Mouse (Mus musculus): Measurements from ENCODE around the gene Epha1. TPM values are rescaled to one million over a fixed set of nuclear protein-coding genes. Genes with fewer than 3 reads are reported as not detected.

Epha1 gene
- polyA plus RNA-seq, 1 experiment from 2014 or later = 18.8 TPM

DNA sequence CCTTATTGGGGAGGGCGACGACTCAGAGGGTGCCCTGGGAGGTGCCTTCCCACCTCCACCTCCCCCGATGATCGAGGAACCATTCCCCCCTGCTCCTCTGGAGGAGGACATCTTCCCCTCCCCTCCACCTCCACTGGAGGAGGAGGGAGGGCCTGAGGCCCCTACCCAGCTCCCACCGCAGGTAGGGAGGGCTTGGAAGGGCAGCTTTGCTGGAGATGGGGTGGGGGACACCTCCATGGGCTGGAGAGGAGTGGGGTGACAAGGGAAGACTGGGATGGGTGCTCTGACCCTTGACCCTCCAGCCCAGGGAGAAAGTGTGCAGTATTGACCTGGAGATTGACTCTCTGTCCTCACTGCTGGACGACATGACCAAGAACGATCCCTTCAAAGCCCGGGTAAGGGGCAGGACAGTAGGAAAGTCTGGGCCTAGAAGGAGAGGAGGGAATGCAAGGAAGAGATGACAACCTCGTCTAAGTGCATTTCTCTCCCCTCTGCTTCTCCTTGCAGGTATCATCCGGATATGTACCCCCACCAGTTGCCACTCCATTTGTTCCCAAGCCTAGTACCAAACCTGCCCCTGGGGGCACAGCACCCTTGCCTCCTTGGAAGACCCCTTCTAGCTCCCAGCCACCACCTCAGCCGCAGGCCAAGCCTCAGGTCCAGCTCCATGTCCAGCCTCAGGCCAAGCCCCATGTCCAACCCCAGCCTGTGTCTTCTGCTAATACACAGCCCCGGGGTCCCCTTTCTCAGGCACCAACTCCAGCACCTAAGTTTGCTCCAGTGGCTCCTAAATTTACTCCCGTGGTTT lies 21.9 kb downstream of the Epha1 start:
- H3K27me3 ChIP-seq (ENCODE audit: control insufficient read depth, insufficient read depth, low read depth, low read length) = no peaks in the 10 kb centered on the region
- H3K4me1 ChIP-seq (replicated peaks; ENCODE audit: control insufficient read depth, insufficient read depth, low read length) = peaks cover 47% of the 10 kb centered on the region
- no peak for ATAC-seq (ENCODE audit: low read depth)
- peak overlapping the region; percentile 99 for H3K27ac ChIP-seq (ENCODE audit: low read length)
- H3K4me3 ChIP-seq (ENCODE audit: low read length) = peak overlapping the region; percentile 63
- H3K4me2 ChIP-seq (ENCODE audit: low read depth, low read length) = peak overlapping the region; percentile 89
- no peaks in the 10 kb centered on the region for H3K9me3 ChIP-seq (ENCODE audit: control insufficient read depth, low read length)
- H3K9ac ChIP-seq (ENCODE audit: low read length) = peak overlapping the region; percentile 79
- 42% methylated on average over 13 of the region's 13 CpGs for WGBS
- H3K36me3 ChIP-seq (ENCODE audit: control insufficient read depth, insufficient read depth, low read length) = peaks cover 7% of the 10 kb centered on the region

DNA sequence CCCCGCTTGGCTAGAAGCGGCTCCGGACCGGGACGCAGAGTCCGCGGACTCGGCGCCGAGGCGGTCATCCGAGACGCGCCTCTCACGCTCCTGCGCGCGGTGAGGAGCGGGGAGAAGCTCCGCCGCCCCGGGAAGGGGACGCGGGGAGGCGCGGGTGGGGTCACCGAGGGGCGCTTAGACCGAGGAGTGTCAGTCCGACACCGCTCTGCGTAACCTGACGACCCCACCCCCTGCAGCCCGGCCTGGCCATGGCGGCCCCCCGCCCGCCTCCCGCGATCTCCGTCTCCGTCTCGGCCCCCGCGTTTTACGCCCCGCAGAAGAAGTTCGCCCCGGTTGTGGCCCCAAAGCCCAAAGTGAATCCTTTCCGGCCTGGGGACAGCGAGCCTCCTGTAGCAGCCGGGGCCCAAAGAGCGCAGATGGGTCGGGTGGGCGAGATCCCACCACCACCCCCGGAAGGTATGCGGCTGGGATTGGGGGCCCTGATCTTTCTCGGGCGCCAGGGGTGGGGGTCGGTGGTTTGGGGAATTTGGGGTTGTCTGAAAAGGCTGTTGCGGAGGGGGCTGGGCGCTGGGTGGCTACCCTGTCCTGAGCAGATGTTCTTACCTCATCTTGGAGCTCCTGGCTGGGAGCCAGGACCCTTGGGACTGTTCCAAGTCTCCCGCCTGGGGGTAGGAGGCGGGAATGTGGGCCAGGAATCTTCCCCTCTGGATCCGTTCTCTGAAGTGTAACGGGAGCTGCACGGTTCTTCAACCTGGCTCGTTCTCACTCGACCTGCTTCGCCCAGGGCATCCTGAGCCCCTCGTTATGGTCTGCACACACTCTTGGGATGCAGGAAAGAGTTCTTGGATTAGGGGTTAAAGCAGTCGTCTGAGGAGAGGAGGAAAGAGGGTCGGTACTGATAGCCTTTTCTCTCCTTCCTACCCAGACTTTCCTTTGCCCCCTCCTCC lies 22.8 kb downstream of the Epha1 start:
- WGBS = under 1% methylated on average over 72 of the region's 72 CpGs
- H3K4me3 ChIP-seq (ENCODE audit: low read length) = peak overlapping the region; percentile 63
- no peaks in the 10 kb centered on the region for H3K27me3 ChIP-seq (ENCODE audit: control insufficient read depth, insufficient read depth, low read depth, low read length)
- peak; percentile 24 for ATAC-seq (ENCODE audit: low read depth)
- H3K36me3 ChIP-seq (ENCODE audit: control insufficient read depth, insufficient read depth, low read length) = peaks cover 3% of the 10 kb centered on the region; the same call in 1 of the 2 replicates
- H3K27ac ChIP-seq (ENCODE audit: low read length) = peak overlapping the region; percentile 99
- H3K9ac ChIP-seq (ENCODE audit: low read length) = peak overlapping the region; percentile 79
- H3K9me3 ChIP-seq (ENCODE audit: control insufficient read depth, low read length) = no peaks in the 10 kb centered on the region
- peaks cover 47% of the 10 kb centered on the region for H3K4me1 ChIP-seq (replicated peaks; ENCODE audit: control insufficient read depth, insufficient read depth, low read length)
- peak overlapping the region; percentile 89 for H3K4me2 ChIP-seq (ENCODE audit: low read depth, low read length)

DNA sequence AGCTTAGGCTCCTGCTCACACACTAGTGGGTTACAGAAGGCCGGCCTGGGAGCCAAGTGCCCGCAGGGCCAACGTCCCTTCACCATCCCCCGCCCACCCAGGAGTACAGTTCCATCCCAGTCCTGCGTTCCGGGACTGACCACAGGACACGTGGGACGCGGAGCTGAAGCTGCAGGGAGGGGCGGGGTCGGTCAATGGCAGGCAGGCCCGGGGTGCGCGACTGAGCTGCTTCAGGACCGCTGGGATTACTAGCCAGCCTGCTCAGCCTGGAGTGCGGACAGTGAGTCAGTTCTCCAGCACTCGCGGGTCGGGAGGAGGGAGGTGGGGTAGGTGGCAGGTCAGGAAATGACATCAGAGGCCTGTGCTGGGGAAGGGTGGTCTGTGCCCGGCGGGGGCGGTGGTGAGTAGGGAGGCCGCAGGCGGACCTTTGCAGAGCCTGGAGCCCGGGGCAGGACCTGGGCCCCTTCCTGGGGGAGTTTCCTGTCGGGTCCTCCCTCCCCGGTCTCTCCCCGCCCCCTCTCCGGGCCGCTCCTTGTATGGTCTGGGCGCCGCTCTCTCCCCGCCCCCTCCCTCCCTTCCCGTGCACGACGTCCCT lies 23.5 kb downstream of the Epha1 start, which contains the start of gene Zyx:
Gene Zyx (plus strand): TSS at position 205 of the 595 bp plus-strand sequence.
- H3K9ac ChIP-seq (ENCODE audit: low read length) = peak within 1 kb of the TSS; percentile 79
- peak; percentile 95 for ATAC-seq (ENCODE audit: low read depth)
- WGBS = under 1% methylated on average over 24 of the region's 36 CpGs

DNA sequence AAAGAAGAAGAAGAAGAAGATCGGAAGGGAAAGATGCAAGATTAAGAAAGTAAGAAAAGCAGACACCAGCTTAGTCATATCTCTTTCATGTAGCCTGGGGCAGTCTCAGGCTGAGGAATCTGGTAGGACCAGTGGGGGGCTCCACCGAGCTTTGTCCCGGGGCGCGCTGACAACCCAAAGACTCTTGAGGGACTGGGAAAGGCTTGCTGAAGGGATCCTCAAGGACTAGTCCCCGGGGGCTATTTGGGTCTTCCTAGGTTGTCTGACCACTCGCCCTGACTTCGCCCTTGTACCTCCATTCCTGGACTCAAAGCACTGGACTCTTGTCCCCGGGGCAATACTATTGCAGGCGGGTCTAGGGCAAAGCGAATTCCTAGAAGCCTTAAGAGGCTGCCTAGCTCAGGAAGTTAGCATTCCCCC lies 24.1 kb downstream of the Epha1 start:
- H3K27me3 ChIP-seq (ENCODE audit: control insufficient read depth, insufficient read depth, low read depth, low read length) = no peaks in the 10 kb centered on the region
- H3K4me3 ChIP-seq (ENCODE audit: low read length) = peak overlapping the region; percentile 63
- peak overlapping the region; percentile 89 for H3K4me2 ChIP-seq (ENCODE audit: low read depth, low read length)
- H3K9me3 ChIP-seq (ENCODE audit: control insufficient read depth, low read length) = no peaks in the 10 kb centered on the region
- H3K9ac ChIP-seq (ENCODE audit: low read length) = peak overlapping the region; percentile 79
- peak; percentile 54 for ATAC-seq (ENCODE audit: low read depth)
- peaks cover 3% of the 10 kb centered on the region; the same call in 1 of the 2 replicates for H3K36me3 ChIP-seq (ENCODE audit: control insufficient read depth, insufficient read depth, low read length)
- peak overlapping the region; percentile 99 for H3K27ac ChIP-seq (ENCODE audit: low read length)
- H3K4me1 ChIP-seq (replicated peaks; ENCODE audit: control insufficient read depth, insufficient read depth, low read length) = peaks cover 37% of the 10 kb centered on the region
- 2% methylated on average over 11 of the region's 11 CpGs for WGBS

More for the DNA sequence above, 23.5 kb downstream of the Epha1 start, which contains the start of gene Zyx:
- peak within 1 kb of the TSS; percentile 99 for H3K27ac ChIP-seq (ENCODE audit: low read length)
- H3K4me2 ChIP-seq (ENCODE audit: low read depth, low read length) = peak within 1 kb of the TSS; percentile 89
- H3K36me3 ChIP-seq (ENCODE audit: control insufficient read depth, insufficient read depth, low read length) = peaks cover 3% of the 10 kb centered on the region; the same call in 1 of the 2 replicates
- no peaks in the 10 kb centered on the region for H3K9me3 ChIP-seq (ENCODE audit: control insufficient read depth, low read length)
- H3K27me3 ChIP-seq (ENCODE audit: control insufficient read depth, insufficient read depth, low read depth, low read length) = no peaks in the 10 kb centered on the region
- H3K4me3 ChIP-seq (ENCODE audit: low read length) = peak within 1 kb of the TSS; percentile 63
- peaks cover 42% of the 10 kb centered on the region for H3K4me1 ChIP-seq (replicated peaks; ENCODE audit: control insufficient read depth, insufficient read depth, low read length)

DNA sequence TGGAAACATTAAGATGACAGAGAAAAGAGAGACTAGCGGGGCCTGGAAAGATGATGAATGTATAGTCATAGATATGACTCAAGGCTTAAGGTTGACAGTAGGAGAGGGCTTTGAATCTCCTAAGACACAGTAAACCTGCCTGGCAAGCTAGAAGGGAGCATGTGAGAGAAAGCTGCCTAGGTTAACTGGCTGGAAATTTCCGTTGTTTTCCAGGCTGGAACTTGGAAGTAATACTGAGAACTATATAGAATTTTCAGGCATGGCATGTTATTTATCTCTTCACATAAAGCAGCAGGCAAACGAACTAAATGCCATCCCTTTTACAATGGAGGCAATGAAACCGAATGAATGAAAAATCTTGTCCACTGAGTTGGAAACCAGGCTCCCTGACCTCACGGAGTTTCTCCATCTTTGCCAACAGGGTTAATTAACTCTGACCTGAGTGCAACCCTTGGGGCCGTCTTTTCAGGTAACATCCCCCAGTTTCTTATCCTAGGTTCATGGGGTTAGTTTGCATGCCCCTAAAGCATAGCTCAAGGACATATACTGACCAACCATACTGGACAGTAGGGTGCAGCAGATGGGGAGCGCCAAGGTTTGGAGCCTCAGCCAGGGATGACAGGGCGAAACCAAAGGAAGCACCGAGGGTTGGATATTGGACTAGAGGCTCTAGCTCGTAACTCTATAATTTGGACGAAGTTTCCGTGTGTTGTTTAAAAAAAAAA lies 24.6 kb downstream of the Epha1 start:
- Histone ChIP-seq H3K9ac (ENCODE audit: low read length) (0 out of 2 replicates have a peak overlapping the region, but pooled peaks have one; percentile 17), H3K27ac (ENCODE audit: low read length) (peak overlapping the region; percentile 99), H3K4me1 (replicated peaks; ENCODE audit: control insufficient read depth, insufficient read depth, low read length) (peaks cover 32% of the 10 kb centered on the region), H3K4me3 (ENCODE audit: low read length) (peak overlapping the region; percentile 63), H3K27me3 (ENCODE audit: control insufficient read depth, insufficient read depth, low read depth, low read length) (no peaks in the 10 kb centered on the region), H3K36me3 (ENCODE audit: control insufficient read depth, insufficient read depth, low read length) (0 out of 2 replicates have a peak, but pooled peaks cover 3% of the 10 kb centered on the region), H3K9me3 (ENCODE audit: control insufficient read depth, low read length) (no peaks in the 10 kb centered on the region), H3K4me2 (ENCODE audit: low read depth, low read length) (peak overlapping the region; percentile 89)
- no peak for ATAC-seq (ENCODE audit: low read depth)
- 39% methylated on average over 12 of the region's 12 CpGs for WGBS

DNA sequence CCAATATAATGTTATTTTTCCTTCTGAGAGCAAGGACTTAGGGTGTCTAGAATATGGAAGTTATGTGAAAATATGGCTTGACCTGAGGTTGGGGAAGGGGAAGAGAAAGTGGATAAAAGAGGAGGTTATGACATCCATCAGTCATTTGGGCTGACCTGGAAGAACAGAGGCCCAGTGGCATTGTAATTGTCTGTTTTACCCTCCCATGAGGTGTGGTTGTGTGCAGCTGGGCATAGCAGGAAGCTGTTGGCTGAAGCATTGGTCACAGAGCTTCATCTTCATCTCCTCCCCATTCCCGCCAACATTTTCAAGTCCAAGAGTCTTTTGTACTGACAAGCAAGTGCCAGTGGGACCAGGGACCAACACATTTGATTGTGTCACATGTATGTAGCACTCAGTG lies 28.8 kb downstream of the Epha1 start:
- no peak for ATAC-seq (ENCODE audit: low read depth)
- Histone ChIP-seq H3K27ac (ENCODE audit: low read length) (no peak overlapping the region), H3K4me2 (ENCODE audit: low read depth, low read length) (no peak overlapping the region), H3K36me3 (ENCODE audit: control insufficient read depth, insufficient read depth, low read length) (no peaks in the 10 kb centered on the region), H3K27me3 (ENCODE audit: control insufficient read depth, insufficient read depth, low read depth, low read length) (no peaks in the 10 kb centered on the region), H3K4me1 (replicated peaks; ENCODE audit: control insufficient read depth, insufficient read depth, low read length) (peaks cover 5% of the 10 kb centered on the region), H3K9me3 (ENCODE audit: control insufficient read depth, low read length) (no peaks in the 10 kb centered on the region), H3K9ac (ENCODE audit: low read length) (no peak overlapping the region), H3K4me3 (ENCODE audit: low read length) (no peak overlapping the region)
- WGBS = 74% methylated on average over 1 of the region's 1 CpGs

DNA sequence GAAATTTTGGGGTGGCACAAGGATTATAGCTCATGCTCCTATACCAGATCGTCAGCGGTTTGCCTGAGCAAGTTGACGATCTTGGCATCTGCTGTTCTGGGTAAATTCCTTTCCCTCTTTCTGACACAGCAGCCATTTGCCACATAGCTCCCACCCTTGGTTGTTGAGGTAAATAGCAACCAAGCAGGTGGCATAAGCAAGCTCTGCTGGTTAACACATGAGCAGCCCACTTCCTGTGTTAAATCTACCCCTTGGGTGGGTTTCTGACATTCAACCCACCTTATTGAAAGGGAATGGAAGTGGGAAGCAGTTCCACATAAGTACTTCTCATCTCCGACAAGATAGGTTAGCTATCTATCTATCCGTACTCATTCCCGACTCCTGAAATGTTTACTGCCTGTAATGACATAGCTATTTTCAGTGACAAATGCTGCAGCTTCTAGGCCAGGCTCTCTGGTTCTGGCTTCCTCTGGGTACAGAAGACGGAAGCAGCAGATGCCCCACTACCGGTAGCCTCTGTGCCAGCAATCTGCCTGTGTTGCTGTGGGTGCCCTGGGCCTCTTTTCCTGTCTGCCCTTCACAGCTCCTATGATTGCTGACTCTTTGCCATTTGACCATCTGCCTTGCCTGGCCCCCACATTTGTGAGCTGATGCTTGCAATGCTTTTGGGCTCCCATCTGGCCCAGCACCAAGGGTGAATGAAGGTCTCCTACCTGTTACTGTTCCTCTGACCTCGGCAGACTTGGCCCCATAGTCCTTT lies 29.5 kb downstream of the Epha1 start:
- Histone ChIP-seq H3K9ac (ENCODE audit: low read length) (no peak overlapping the region), H3K4me3 (ENCODE audit: low read length) (no peak overlapping the region), H3K4me1 (replicated peaks; ENCODE audit: control insufficient read depth, insufficient read depth, low read length) (peaks cover 2% of the 10 kb centered on the region), H3K27me3 (ENCODE audit: control insufficient read depth, insufficient read depth, low read depth, low read length) (no peaks in the 10 kb centered on the region), H3K4me2 (ENCODE audit: low read depth, low read length) (no peak overlapping the region), H3K36me3 (ENCODE audit: control insufficient read depth, insufficient read depth, low read length) (no peaks in the 10 kb centered on the region), H3K27ac (ENCODE audit: low read length) (no peak overlapping the region), H3K9me3 (ENCODE audit: control insufficient read depth, low read length) (no peaks in the 10 kb centered on the region)
- ATAC-seq (ENCODE audit: low read depth) = no peak
- WGBS = 71% methylated on average over 9 of the region's 9 CpGs

DNA sequence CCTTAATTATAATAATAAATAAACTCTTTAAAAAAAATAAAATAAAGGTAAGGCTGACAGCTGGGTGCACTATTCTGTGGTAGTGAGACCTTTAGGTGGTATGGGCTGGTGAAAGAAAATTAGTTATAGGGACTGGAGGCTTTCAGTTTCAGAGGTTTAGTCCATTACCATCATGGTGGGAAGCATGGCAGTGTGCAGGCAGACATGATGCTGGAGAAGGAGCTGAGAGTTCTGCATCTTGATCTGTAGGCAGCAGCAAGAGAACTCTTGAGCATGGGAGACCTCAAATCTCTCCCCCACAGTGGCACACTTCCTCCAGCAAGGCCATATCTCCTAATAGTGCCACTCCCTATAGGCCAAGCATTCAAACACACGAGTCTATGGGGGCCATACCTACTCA lies 30.9 kb downstream of the Epha1 start:
- H3K4me3 ChIP-seq (ENCODE audit: low read length) = no peak overlapping the region
- H3K36me3 ChIP-seq (ENCODE audit: control insufficient read depth, insufficient read depth, low read length) = no peaks in the 10 kb centered on the region
- H3K9me3 ChIP-seq (ENCODE audit: control insufficient read depth, low read length) = no peaks in the 10 kb centered on the region
- H3K27me3 ChIP-seq (ENCODE audit: control insufficient read depth, insufficient read depth, low read depth, low read length) = no peaks in the 10 kb centered on the region
- no peaks in the 10 kb centered on the region for H3K4me1 ChIP-seq (replicated peaks; ENCODE audit: control insufficient read depth, insufficient read depth, low read length)
- WGBS = 62% methylated on average over 1 of the region's 1 CpGs
- H3K27ac ChIP-seq (ENCODE audit: low read length) = no peak overlapping the region
- ATAC-seq (ENCODE audit: low read depth) = no peak
- H3K9ac ChIP-seq (ENCODE audit: low read length) = no peak overlapping the region
- no peak overlapping the region for H3K4me2 ChIP-seq (ENCODE audit: low read depth, low read length)

Data from lung, embryonic 16.5 days (tissue).